Mouse (Mus musculus) left cerebral cortex, postnatal 25 days (tissue): ENCODE results near the gene Gdpd5. TPM values are rescaled to one million over a fixed set of nuclear protein-coding genes. Genes with fewer than 3 reads are reported as not detected.

Experiments
- DNase-seq, 2 experiments: peaks; one replicate each; pipeline ENCODE4 v3.0.0; 2022; ENCODE audit warnings: low spot score in 2 of 2, mixed read lengths in 1 of 2
- intact Hi-C: fragments of 180-260 bp; cut with DNase I; formaldehyde crosslinking; loops from one replicate; pipeline ENCODE4 v1.15.1; 2025
- total RNA-seq, 2 experiments: library from RNA; stranded (reverse); gene quantifications; 2 replicates each; pipeline ENCODE4 v1.2.3; 2021

The Gdpd5 gene
- 10 to 100 TPM; 40.0 to 46.2 TPM for total RNA-seq

GRCm38 (mm10) chr7:99381214-99382087 is at the start of gene Gdpd5:
Gene Gdpd5 (plus strand): TSS chr7:99381414.
- peak; percentile 97 to 99 for DNase-seq
- intact Hi-C loops: no loop called here

DNA sequence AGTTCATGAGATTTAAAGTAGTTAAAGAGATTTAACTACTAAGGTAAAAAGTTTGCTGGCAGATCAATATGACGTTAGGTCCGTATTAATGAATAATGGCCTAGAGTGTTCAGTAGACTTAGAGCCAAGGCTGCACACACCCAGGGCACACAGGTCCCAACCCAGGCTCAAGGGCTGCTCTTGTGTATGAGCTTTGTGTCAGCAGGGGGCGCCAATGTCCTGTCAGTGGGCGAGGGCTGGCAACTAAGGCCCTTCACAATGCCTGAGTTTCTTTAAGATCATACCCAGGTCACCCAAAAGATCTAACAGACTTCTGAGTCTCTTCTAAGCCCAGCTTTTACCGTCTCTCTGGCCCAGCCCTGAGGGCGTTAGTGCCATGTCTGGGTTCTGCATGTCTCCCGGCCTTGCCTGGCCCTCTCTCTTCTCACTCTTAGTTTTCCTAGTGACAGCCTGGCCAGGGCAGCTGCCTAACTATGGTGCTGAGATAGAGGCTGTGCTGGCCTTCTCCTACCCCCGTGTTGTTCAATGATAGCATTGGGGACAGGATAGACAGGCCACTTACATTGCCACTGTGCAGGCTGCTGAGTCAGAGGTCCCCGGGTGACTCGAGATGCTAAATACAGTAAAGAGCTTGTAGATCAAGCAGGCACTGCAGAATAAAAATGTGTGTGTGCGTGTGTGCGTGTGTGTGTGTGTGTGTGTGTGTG is 48.3 kb upstream of the Gdpd5 start:
- intact Hi-C loops: loop anchor here (1.0 to 5.0 kb wide), 2 partner anchors 32 to 119 kb away; no protein-coding TSS in a partner anchor
- DNase-seq: peak; percentile 63 to 67

- no peak for DNase-seq
- intact Hi-C loops: no loop called here
Observed at GRCm38 (mm10) chr7:99340736-99341135, 40.5 kb upstream of the Gdpd5 start.

DNA sequence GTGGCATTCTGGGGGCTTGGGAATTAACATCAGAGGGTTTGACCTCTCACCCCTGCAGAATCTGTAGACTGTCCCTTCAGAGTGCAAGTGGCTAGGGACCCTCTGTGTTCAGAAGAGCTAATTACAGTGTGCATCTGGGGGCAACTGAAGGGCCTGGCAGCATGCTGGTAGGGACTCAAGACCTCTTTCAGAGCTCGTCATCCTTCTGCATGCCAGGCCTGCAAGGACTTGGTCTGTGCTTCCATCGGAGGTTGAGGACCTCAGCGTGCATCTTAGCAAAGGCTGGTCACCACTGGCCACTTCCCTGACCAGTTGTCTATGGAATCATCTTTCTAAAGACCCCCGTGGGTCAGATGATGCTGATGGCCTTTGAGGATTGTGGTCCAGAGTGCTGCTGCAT is 37.6 kb upstream of the Gdpd5 start:
- intact Hi-C loops: no loop called here
- DNase-seq: no peak

DNA sequence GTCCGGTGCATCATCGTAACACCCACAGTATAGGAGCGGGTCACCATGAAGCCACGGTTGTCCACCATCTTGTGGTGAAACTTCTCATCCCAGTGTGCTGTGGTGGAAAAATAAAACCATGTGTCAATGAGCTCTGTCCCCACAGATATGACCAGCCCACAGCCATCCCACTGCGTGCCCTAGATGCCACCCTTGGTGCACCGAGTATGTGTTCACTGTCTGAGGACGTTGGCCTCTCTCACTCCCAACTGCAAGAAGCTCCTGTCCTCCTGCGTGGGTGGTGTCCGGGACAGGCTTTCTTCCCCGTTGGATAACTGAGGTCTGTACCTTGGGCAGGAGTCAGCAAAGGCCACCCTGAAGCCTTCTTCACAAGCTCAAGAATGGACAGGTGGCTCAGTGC is 33.9 kb upstream of the Gdpd5 start:
- DNase-seq: no peak
- intact Hi-C loops: no loop called here

- intact Hi-C loops: no loop called here
Observed at GRCm38 (mm10) chr7:99348883-99349282, 32.3 kb upstream of the Gdpd5 start.

DNA sequence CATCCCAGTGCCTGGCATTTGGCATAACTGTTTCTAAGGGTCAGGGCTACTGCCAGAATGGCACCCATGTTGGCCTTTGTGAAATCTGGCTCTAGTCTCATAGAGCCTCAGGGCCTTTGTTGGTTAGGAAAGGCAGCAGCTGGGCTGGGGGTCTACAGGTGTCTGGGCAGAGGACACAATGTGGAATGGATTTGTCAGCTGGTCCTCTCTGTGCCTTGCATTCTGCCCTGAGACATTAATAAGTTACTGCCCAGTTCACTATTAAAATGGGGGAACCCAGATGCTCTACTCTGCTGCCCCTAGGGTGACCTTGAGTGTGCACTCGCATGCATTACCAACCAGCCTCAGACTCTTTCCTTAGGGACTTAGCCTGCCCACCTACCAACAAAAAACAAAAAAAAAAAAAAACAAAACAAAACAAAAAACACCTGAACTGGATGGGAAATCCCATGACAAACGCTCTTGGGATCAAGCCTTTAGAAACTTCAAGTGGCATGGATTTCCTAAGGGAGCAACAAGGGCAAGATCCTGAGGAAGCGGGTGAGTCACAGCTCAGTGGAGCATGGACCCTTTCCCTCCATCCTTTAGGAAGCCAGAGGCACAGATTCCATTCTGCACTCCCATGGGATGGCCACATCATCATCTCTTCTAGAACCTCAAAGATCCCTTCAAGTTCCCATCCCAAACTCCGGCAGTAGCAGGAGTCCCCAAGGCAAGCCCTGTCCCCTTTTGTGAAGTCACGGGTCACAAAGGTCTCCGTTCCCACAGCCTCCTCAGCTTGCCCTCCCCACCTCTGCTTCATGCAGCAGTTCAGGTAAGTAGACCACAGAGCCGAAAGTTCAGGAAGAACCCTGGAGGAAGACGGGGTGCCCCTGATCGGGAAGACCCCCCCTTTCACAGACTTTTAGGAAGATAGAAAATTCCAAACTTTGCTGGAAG is 31.2 kb upstream of the Gdpd5 start:
- intact Hi-C loops: no loop called here

More at GRCm38 (mm10) chr7:99348883-99349282, 32.3 kb upstream of the Gdpd5 start:
- DNase-seq: no peak

GRCm38 (mm10) chr7:99351104-99351801 is 30.0 kb upstream of the Gdpd5 start:
- intact Hi-C loops: no loop called here
- no peak for DNase-seq

More for the DNA sequence above, 31.2 kb upstream of the Gdpd5 start:
- no peak for DNase-seq

GRCm38 (mm10) chr7:99351802-99352517 is 29.3 kb upstream of the Gdpd5 start:
- no peak for DNase-seq
- intact Hi-C loops: no loop called here

DNA sequence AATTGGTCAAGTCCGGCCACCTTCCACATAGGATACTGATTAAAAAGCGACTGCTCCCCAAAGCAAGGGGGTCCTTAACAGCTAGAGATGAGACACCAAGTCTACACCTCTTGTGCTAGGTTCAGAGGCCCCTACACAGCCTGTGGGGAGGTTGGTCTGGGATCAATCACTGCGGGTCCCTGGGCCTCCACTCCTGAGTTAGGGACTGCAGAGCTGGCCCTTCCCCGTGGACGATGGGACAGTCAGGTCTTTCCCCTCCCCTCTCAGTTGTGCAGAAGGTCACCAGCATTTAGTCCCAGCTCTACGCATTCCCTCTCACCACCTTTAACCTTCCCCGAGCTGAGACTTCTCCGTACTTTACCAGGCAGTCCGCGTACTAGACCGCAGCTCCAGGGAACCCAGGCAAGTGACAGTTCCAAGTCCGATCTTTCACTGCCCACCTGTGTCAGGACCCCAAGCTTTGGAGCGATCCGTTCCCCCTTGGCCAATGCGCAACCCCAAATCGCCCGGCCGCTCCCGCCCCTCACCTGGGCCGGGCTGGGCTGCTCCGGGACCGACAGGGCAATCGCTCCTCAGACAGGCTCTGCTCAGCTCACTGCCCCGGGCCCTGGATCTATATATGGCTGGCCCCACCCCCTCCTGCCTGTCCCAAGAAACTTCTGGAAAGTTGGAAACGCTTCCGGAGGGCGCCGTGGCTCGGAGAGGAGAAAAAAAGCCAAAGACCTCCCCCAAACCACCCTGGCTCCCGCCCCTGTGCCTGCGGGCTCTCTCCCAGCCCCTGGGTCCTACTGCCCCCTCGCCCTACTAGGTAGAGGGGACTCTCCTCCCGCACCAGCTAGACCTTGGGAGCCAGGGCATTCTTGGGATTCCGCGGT is 28.5 kb upstream of the Gdpd5 start, which contains the start of gene Serpinh1:
Gene Serpinh1, minus strand, starts transcription at position 714 of the 875 bp plus-strand sequence.
- intact Hi-C loops: no loop called here
- no peak for DNase-seq

DNA sequence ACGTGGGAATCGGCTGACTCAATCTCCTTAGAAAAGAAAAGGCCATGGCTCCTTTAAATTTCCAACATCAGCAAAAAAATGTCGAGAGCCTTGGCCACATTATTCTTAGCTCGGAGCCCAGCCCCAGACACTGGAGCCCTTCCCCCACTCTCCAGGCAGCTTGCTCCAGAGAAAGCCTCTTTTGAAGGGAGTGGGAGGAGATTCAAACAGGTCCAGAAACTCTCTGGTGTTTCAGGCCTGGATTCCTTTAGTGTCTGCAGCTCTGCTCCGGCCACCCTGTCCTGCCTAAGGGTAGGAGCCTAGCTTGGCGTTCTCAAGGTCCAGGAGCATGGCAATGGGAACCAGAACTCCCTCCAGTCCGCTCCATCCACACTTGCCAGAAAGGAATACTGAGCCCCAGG is 25.5 kb upstream of the Gdpd5 start:
- intact Hi-C loops: no loop called here
- peak; percentile 76 to 90 for DNase-seq

DNA sequence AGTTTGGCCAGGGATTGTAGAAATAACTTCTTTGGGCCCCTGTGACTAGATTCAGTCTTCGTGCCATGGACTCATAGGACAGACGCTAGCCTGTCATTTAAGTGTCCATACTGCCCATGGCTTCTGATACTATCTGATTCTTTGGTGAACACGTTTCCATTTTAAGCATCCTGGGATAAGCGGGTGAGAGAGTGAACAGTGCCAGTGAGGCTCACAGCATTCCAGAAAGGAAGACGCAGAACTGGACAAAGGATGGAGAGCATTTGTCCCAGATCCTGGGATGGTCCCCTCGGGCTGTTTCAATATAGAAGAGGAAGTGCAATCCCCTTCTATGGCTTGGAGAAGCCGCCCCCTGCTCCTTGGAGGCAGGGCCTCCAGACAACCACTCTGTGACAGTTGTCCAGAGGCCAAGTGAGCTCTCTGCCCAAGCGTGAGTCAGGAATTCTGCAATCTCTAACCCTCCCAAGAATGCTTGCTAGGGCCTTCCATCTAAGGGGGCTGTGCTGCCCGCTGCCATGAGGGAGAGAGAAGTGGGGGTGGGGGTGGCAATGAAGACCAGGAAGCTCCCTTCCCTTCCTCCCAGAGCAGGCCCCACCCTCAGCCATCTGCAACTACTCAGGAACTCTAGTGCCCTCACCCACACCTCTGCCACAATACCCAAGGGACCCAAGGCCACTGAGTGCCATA is 24.8 kb upstream of the Gdpd5 start:
- no peak for DNase-seq
- intact Hi-C loops: no loop called here

DNA sequence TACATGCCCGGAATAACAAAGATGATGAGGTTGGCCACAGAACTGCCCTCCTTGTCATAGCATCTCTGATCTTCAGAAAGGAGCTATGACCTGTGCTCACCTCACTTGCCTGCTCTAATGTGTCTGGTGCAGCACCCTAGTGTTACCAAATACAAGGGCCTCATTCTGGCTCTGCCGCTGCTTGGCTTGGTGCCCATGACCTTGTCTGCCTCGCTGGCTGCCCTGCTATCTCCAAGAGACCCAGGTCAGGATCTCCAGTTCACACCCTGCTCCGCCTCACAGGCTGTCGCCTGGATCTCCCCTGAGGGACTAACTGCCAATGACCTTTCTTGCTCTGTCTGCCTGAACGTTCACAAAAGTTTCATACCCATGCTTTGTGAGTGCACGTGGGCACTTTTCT is 24.0 kb upstream of the Gdpd5 start:
- no peak for DNase-seq
- intact Hi-C loops: no loop called here

DNA sequence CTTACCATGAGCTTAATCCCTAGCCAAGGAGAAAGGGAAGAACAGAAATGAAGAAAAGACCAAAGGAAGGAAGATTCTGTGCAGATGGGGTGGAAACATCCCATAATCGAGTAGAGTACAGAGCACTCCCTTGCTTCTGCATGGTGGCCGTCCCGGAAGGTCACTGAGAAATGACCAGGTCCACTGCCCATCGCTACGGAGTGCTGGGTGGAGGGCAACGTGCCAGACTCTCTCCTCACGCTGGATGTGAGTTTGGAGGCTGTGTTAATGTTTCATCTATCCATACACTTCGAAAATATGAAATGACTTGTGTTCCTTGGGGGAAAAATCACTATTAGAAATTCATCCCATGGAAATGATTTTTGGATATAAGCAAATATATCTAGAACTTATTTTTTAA is 22.8 kb upstream of the Gdpd5 start:
- DNase-seq: no peak
- intact Hi-C loops: no loop called here

- intact Hi-C loops: no loop called here
- DNase-seq: peak; percentile 60 to 83
Observed at GRCm38 (mm10) chr7:99360021-99360802, 21.0 kb upstream of the Gdpd5 start.

- no peak for DNase-seq
- intact Hi-C loops: no loop called here
Observed at GRCm38 (mm10) chr7:99360803-99361414, 20.3 kb upstream of the Gdpd5 start.
